Mouse (Mus musculus) liver, adult (tissue): ENCODE data around the gene Megf11.

ENCODE experiments used
- GATA4 ChIP-seq: IDR thresholded peaks from 2 replicates; pipeline ENCODE4 v1.6.1; 2014; ENCODE audit warnings: mild to moderate bottlenecking, low read length; ENCODE audit not compliant: insufficient replicate concordance

Megf11 gene

GRCm38 (mm10) chr9:64423912-64424311 is 38.5 kb downstream of the Megf11 start:
- no peak for TF ChIP-seq GATA4

GRCm38 (mm10) chr9:64436121-64436520 is 50.7 kb downstream of the Megf11 start:
- TF ChIP-seq GATA4 = no peak

- no peak for TF ChIP-seq GATA4
Observed at GRCm38 (mm10) chr9:64440101-64440500, 54.7 kb downstream of the Megf11 start.

GRCm38 (mm10) chr9:64445981-64446380 is 60.6 kb downstream of the Megf11 start:
- TF ChIP-seq GATA4 = no peak

- TF ChIP-seq GATA4 = no peak
Observed at GRCm38 (mm10) chr9:64447070-64447469, 61.6 kb downstream of the Megf11 start.

GRCm38 (mm10) chr9:64447522-64447921 is 62.1 kb downstream of the Megf11 start:
- peak; percentile 45; the same call in 1 of the 2 replicates for TF ChIP-seq GATA4

GRCm38 (mm10) chr9:64452769-64453168 is 67.3 kb downstream of the Megf11 start:
- TF ChIP-seq GATA4 = no peak

- no peak for TF ChIP-seq GATA4
Observed at GRCm38 (mm10) chr9:64454196-64454595, 68.8 kb downstream of the Megf11 start.

- TF ChIP-seq GATA4 = no peak
Observed at GRCm38 (mm10) chr9:64455910-64456309, 70.5 kb downstream of the Megf11 start.

- no peak for TF ChIP-seq GATA4
Observed at GRCm38 (mm10) chr9:64457596-64457995, 72.2 kb downstream of the Megf11 start.

- TF ChIP-seq GATA4 = no peak
Observed at GRCm38 (mm10) chr9:64461568-64462308, 76.3 kb downstream of the Megf11 start.

GRCm38 (mm10) chr9:64462870-64463269 is 77.4 kb downstream of the Megf11 start:
- no peak for TF ChIP-seq GATA4

GRCm38 (mm10) chr9:64466090-64466489 is 80.7 kb downstream of the Megf11 start:
- no peak for TF ChIP-seq GATA4

- TF ChIP-seq GATA4 = no peak
Observed at GRCm38 (mm10) chr9:64466564-64466963, 81.1 kb downstream of the Megf11 start.

- no peak for TF ChIP-seq GATA4
Observed at GRCm38 (mm10) chr9:64470806-64471205, 85.4 kb downstream of the Megf11 start.

- no peak for TF ChIP-seq GATA4
Observed at GRCm38 (mm10) chr9:64471336-64471735, 85.9 kb downstream of the Megf11 start.

- TF ChIP-seq GATA4 = no peak
Observed at GRCm38 (mm10) chr9:64472165-64472564, 86.7 kb downstream of the Megf11 start.
